Mouse (Mus musculus): ENCODE measurements around the gene Jazf1.

Gene Jazf1

DNA sequence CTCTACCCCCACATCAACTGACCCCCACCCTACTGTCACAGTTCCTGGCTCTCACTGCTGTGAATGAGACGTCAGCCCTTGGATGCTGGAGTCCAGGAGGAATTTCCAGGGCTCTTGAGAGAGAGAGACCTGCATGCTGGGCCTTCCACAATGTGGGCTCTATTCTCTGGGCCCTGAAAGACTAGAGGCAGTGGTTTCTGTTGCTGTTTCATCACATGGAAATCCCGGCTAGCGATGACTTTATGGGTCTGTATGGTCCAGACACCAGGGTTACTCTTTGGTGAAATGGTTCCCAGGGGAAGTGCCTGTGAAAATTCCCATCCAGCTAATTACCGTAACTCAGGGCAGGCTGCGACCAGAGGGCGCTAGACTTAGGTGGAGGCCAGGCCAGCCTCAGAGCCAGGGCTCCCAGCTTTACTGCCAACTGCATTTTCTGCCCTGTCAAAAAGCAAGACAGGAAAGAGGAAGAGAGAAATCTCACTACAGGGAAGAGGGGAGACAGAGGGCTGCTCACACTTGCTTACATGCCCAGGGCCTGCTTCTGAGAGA is 271.1 kb downstream of the Jazf1 start:
- WGBS, result 72% methylated on average over 6 of the region's 6 CpGs

GRCm38 (mm10) chr6:52796691-52797090 is 271.7 kb downstream of the Jazf1 start:
- 71% methylated on average over 1 of the region's 1 CpGs for WGBS

- WGBS, result 66% methylated on average over 9 of the region's 9 CpGs
These were observed 272.3 kb downstream of the Jazf1 start for GRCm38 (mm10) chr6:52796035-52796598.

DNA sequence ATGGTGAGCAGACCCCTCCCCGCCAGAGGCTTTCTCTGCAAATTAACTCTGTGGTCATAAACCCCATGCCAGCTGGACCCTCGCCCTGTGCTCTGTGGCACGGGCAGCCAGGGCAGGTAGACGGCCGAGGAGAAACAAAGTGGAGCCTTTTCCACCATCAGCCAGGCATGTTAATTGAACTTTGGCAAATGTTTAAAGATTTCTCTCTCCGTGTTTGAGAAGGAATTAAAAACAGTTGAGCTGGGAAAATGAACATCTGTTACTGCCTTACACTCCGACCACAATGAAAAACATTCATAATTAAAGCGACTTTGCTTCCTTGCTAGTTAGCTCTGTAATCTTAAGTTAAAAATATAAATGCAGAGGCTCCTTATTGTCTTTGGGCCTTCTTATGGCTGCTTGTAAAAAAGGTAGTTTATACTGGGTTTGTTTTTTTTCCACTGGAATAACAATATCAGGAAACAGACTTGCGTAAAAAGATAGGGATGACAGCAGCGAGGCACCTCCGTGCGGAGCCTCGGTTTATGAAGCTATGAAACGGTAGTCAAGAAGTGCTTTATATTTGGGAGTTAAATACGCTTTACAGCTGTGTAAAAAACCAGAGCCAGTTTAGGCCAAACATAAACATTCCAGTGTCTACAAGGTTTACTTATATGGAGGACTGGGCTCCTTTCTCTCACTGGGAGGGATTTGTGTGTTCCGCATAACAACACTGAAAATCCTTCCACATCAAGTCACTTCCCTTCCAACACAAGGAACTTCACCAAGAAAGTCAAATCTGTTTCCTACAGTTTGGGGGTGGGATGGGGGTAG is 273.2 kb downstream of the Jazf1 start:
- 38% methylated on average over 16 of the region's 16 CpGs for WGBS

DNA sequence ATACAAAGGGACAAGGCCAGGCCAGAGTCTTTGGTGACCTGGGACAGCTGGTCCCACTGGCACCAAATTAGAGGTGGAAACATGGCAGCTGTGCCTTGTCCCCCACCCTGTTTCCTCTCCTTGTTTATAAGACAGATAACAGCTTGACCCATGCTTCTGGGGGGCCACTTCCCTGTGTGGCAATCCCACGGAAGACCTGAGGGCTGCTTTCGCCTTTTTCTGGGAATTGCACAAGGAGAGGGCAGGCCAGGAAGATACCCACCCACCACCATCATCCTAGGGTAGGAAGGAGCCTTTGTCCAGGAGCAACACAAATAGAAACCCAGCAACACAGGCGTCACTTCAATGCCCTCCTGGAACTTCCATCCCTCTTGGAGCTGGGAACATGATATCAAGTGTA is 276.0 kb downstream of the Jazf1 start:
- WGBS, result 83% methylated on average over 3 of the region's 3 CpGs

DNA sequence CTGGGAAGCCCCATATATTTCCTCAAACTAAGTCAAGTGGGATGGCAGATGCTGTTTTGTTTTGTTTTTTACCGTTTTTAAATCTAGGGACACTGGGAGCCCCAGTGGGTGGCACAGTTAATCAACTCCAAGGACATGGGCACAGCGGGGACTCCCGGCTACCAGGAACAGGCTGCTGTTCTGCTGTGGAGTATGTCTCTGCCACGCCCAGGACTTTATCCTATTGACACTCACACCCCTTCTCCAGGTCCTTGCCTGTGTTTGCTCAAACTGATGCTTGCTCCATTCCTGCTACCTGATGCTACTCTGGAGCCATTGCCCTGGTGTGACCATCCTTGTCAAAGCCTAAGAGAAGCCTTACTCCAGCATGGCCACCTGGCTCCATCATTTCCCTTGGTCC is 277.6 kb downstream of the Jazf1 start:
- 87% methylated on average over 4 of the region's 4 CpGs for WGBS

- WGBS, result 82% methylated on average over 10 of the region's 10 CpGs
These were observed 278.1 kb downstream of the Jazf1 start for GRCm38 (mm10) chr6:52790316-52790715.

GRCm38 (mm10) chr6:52779546-52779945 is 288.9 kb downstream of the Jazf1 start:
- WGBS, result 94% methylated on average over 5 of the region's 5 CpGs

- WGBS, result 92% methylated on average over 5 of the region's 5 CpGs
These were observed 289.9 kb downstream of the Jazf1 start for GRCm38 (mm10) chr6:52778523-52778922.

- WGBS, result 71% methylated on average over 8 of the region's 8 CpGs
These were observed 291.4 kb downstream of the Jazf1 start for GRCm38 (mm10) chr6:52777034-52777433.

- WGBS, result 88% methylated on average over 8 of the region's 8 CpGs
These were observed 292.5 kb downstream of the Jazf1 start for GRCm38 (mm10) chr6:52775956-52776355.

GRCm38 (mm10) chr6:52775350-52775749 is 293.1 kb downstream of the Jazf1 start:
- 50% methylated on average over 3 of the region's 3 CpGs for WGBS

DNA sequence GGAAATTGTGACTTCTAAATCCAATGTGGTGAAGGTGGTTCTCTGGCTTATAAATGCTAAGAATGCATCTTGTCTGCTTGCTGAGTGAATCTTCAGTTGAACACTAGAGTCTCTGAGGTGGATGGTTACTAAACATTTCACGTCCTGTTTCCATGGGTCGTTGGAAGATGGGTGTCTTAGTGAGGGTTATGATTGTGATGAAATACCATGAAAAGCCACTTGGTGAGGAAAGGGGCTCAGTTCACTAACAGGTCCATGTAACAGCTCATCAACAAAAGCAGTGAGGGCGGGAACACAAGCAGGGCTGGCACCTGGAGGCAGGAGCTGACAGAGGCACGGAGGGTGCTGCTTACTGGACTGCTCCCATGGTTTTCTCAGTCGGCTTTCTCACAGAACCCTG is 295.3 kb downstream of the Jazf1 start:
- 71% methylated on average over 5 of the region's 5 CpGs for WGBS

DNA sequence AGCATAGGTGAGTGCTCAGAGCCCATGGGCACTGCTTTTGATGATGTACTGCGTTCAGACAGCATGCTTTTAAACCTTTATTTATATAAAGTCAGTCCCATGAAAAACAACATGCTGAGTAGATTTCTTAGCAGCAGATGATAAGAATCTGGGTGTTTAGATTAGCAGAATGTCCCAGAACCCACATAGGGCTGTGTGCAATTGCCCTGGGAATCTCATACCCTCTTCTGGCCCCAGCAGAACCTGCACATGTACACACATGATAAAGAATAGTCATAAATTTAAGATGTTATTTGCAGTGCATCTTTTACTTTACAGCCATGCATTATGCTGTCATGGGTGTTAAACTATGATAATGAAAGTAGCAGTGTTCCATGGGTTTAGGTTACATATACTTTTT is 297.6 kb downstream of the Jazf1 start:
- WGBS, result 63% methylated on average over 1 of the region's 1 CpGs

- 61% methylated on average over 7 of the region's 7 CpGs for whole genome bisulfite sequencing
These were observed 303.2 kb downstream of the Jazf1 start for GRCm38 (mm10) chr6:52765206-52765605.

GRCm38 (mm10) chr6:52752832-52753231 is 315.6 kb downstream of the Jazf1 start:
- WGBS, result 95% methylated on average over 5 of the region's 5 CpGs

- WGBS, result 98% methylated on average over 2 of the region's 2 CpGs
These were observed 333.8 kb downstream of the Jazf1 start for GRCm38 (mm10) chr6:52734630-52735029.

GRCm38 (mm10) chr6:52730338-52730737 is 338.1 kb downstream of the Jazf1 start:
- WGBS, result 68% methylated on average over 4 of the region's 4 CpGs

- WGBS, result 33% methylated on average over 8 of the region's 8 CpGs
These were observed 343.5 kb downstream of the Jazf1 start for GRCm38 (mm10) chr6:52724805-52725439.
